Mouse (Mus musculus) heart, adult 2 months (tissue): ENCODE data around the gene Ugt1a7c.
"Not testable (repeated sequence)": the region's sequence is repeated elsewhere in the genome, so short reads cannot be mapped to it uniquely, and the experiment has no call there.

Experiments
- CTCF ChIP-seq: fragments of 200-600 bp; IDR thresholded peaks from 2 replicates; pipeline ENCODE4 v1.8.1; 2022; ENCODE audit warnings: antibody characterized with exemption, mild to moderate bottlenecking, moderate library complexity
- EP300 ChIP-seq: fragments of 200-500 bp; IDR thresholded peaks from 2 replicates; pipeline ENCODE4 v1.6.1; 2011; ENCODE audit warnings: low read depth, low read length, control low read depth; ENCODE audit not compliant: insufficient read depth
- POLR2A ChIP-seq: fragments of 200-500 bp; IDR thresholded peaks from 2 replicates; pipeline ENCODE4 v1.6.1; 2011; ENCODE audit warnings: mild to moderate bottlenecking, low read depth, low read length, control low read depth; ENCODE audit not compliant: insufficient read depth

GRCm38 (mm10) chr1:88121521-88121920 lies 26.7 kb downstream of the Ugt1a7c start:
- not testable (repeated sequence) for TF ChIP-seq CTCF, EP300, POLR2A
